Mouse (Mus musculus): ENCODE data around the gene Zfp444. TPM values are rescaled to one million over a fixed set of nuclear protein-coding genes. Genes with fewer than 3 reads are reported as not detected.

The Zfp444 gene
- polyA plus RNA-seq, 1 experiment = 20.2 TPM

DNA sequence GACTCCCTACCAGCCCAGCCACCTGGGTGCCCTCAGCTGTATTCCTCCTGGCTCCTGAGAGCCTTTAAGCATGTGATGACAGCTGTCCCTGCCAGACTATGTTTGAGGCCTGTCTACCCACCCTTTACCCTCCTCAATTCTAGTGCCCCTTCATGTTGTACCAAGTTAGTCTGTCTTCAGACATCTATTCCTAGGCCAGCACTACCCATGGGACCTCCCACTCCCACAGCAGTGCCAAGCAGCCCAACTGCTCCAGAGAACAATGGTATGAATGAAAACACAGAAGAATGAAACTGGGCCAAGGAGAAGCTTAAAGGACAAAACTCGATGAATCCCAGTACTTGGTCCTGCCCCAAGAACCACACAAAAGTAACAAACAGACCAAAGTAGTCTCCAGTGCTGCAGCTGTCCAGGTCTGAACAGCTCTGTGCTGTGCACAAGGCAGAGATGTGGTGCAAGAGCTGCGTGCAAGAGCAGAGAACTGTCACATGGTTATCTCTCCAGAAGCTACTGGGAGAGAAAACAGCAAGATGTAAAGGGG, 28.0 kb upstream of the Zfp444 start:
- no peak overlapping the region for H3K4me3 ChIP-seq (ENCODE audit: extremely low read depth, insufficient read depth, insufficient read length)
- peaks cover 5% of the 10 kb centered on the region; the same call in 1 of the 2 replicates for H3K36me3 ChIP-seq (ENCODE audit: control insufficient read depth, insufficient read depth, low read length)
- no peak for DNase-seq (ENCODE audit: low read depth in 1 of 2, low spot score in 2 of 2)
- H3K4me1 ChIP-seq (ENCODE audit: control insufficient read depth, insufficient read depth, insufficient read length) = peaks cover 10% of the 10 kb centered on the region; the same call in 1 of the 2 replicates
- H3K27ac ChIP-seq (ENCODE audit: insufficient read depth, low read length) = no peak overlapping the region
- WGBS = 65% methylated on average over 2 of the region's 2 CpGs
- no peak for TF ChIP-seq CTCF (IDR thresholded peaks at IDR 0.05; ENCODE audit: extremely low read depth, insufficient read depth, insufficient read length, insufficient replicate concordance)
- no peak for TF ChIP-seq POLR2A (IDR thresholded peaks at IDR 0.05; ENCODE audit: low read depth, low read length)
- no peaks in the 10 kb centered on the region for H3K27me3 ChIP-seq (ENCODE audit: control insufficient read depth, insufficient read depth, low read length)

DNA sequence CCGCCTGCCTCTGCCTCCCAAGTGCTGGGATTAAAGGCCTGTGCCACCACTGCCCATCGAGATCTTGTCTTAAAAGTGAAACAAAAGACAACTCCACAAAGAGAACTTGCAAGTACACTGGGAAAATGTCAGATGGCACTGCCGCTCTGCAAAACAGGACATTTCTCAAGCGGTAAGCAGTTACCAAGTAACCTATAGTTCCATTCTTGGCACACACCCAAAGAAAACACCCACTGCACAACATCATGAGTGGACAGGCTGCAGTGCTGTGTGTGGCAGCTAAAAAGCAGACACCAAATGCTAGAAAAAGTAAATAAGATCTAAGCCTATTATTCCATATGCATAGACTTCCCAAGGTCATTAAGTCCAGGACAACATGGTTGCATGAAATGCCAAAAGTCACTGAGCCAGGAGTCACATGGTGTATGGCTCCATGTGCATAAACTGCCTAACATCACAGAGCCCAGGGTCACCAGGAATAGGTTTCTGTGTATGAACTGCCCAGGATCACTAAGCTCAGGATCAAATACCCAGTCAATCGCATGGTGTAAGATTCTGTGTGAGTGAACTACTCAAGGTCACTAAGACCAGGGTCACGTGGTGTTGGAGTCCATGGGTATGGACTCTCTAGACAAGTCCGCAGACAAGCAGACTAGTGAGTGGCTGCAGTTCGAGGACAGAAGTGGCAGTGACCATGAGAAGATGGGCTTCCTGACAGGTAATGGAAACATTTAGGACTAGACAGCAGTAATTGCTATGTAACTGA, 26.4 kb upstream of the Zfp444 start:
- WGBS = 86% methylated on average over 8 of the region's 8 CpGs
- Histone ChIP-seq H3K27me3 (ENCODE audit: control insufficient read depth, insufficient read depth, low read length) (no peaks in the 10 kb centered on the region), H3K36me3 (ENCODE audit: control insufficient read depth, insufficient read depth, low read length) (peaks cover 5% of the 10 kb centered on the region; the same call in 1 of the 2 replicates), H3K27ac (ENCODE audit: insufficient read depth, low read length) (no peak overlapping the region), H3K4me3 (ENCODE audit: extremely low read depth, insufficient read depth, insufficient read length) (no peak overlapping the region), H3K4me1 (ENCODE audit: control insufficient read depth, insufficient read depth, insufficient read length) (peaks cover 12% of the 10 kb centered on the region; the same call in 1 of the 2 replicates)
- DNase-seq (ENCODE audit: low read depth in 1 of 2, low spot score in 2 of 2) = no peak
- no peak for TF ChIP-seq POLR2A (IDR thresholded peaks at IDR 0.05; ENCODE audit: low read depth, low read length)

GRCm38 (mm10) chr7:6146194-6146981, 25.6 kb upstream of the Zfp444 start:
- no peak overlapping the region for H3K27ac ChIP-seq (ENCODE audit: insufficient read depth, low read length)
- no peaks in the 10 kb centered on the region for H3K27me3 ChIP-seq (ENCODE audit: control insufficient read depth, insufficient read depth, low read length)
- H3K4me3 ChIP-seq (ENCODE audit: extremely low read depth, insufficient read depth, insufficient read length) = no peak overlapping the region
- peaks cover 20% of the 10 kb centered on the region; the same call in 1 of the 2 replicates for H3K4me1 ChIP-seq (ENCODE audit: control insufficient read depth, insufficient read depth, insufficient read length)
- 75% methylated on average over 7 of the region's 7 CpGs for whole genome bisulfite sequencing
- no peak for DNase-seq (ENCODE audit: low read depth in 1 of 2, low spot score in 2 of 2)
- TF ChIP-seq POLR2A (IDR thresholded peaks at IDR 0.05; ENCODE audit: low read depth, low read length) (no peak), CTCF (IDR thresholded peaks at IDR 0.05; ENCODE audit: extremely low read depth, insufficient read depth, insufficient read length, insufficient replicate concordance) (no peak)
- H3K36me3 ChIP-seq (ENCODE audit: control insufficient read depth, insufficient read depth, low read length) = peaks cover 5% of the 10 kb centered on the region; the same call in 1 of the 2 replicates

DNA sequence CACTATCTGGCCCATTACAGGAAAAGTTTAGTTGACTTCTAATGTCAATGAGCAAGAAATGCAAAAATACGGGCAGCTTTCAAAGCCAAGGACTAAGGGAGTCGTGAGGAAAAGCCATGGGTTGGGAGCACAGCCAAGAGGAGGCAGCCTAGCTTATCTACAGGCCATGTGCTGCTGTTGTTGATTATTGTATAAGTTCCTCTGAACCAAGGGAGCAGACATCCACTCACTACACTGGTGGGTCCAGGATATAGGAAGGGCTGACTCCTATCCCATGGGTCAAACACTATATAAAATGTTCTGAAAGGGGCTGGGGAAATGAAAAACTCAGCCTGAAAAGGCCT, 25.1 kb upstream of the Zfp444 start:
- Histone ChIP-seq H3K27ac (ENCODE audit: insufficient read depth, low read length) (no peak overlapping the region), H3K27me3 (ENCODE audit: control insufficient read depth, insufficient read depth, low read length) (no peaks in the 10 kb centered on the region), H3K4me1 (ENCODE audit: control insufficient read depth, insufficient read depth, insufficient read length) (peaks cover 23% of the 10 kb centered on the region; the same call in 1 of the 2 replicates), H3K4me3 (ENCODE audit: extremely low read depth, insufficient read depth, insufficient read length) (no peak overlapping the region), H3K36me3 (ENCODE audit: control insufficient read depth, insufficient read depth, low read length) (0 out of 2 replicates have a peak, but pooled peaks cover 2% of the 10 kb centered on the region)
- DNase-seq (ENCODE audit: low read depth in 1 of 2, low spot score in 2 of 2) = no peak
- no peak for TF ChIP-seq CTCF (IDR thresholded peaks at IDR 0.05; ENCODE audit: extremely low read depth, insufficient read depth, insufficient read length, insufficient replicate concordance)
- no peak for TF ChIP-seq POLR2A (IDR thresholded peaks at IDR 0.05; ENCODE audit: low read depth, low read length)
- WGBS = 75% methylated on average over 2 of the region's 2 CpGs

DNA sequence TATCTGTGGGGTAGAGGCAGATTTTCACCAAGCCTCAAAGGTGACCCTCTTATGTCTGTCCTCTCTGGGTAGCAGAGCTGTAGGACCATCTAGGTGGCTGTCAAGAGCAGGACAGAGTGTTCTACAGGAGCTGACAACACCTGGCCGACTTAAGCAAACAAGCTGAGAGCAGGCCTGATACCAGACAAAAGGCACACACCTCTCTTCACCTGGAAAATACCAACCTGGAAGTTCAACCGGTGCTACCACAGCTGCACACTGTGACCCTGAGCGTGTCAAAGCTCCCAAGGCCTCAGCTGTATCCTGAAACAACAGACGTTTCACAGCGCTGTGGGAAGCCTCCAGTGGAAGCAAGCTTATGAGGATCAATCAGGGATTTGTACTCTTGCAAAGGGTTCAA, 24.3 kb upstream of the Zfp444 start:
- no peak overlapping the region for H3K27ac ChIP-seq (ENCODE audit: insufficient read depth, low read length)
- no peak for TF ChIP-seq POLR2A (IDR thresholded peaks at IDR 0.05; ENCODE audit: low read depth, low read length)
- TF ChIP-seq CTCF (IDR thresholded peaks at IDR 0.05; ENCODE audit: extremely low read depth, insufficient read depth, insufficient read length, insufficient replicate concordance) = no peak
- DNase-seq (ENCODE audit: low read depth in 1 of 2, low spot score in 2 of 2) = no peak
- H3K4me3 ChIP-seq (ENCODE audit: extremely low read depth, insufficient read depth, insufficient read length) = no peak overlapping the region
- peaks cover 27% of the 10 kb centered on the region; the same call in 1 of the 2 replicates for H3K4me1 ChIP-seq (ENCODE audit: control insufficient read depth, insufficient read depth, insufficient read length)
- H3K36me3 ChIP-seq (ENCODE audit: control insufficient read depth, insufficient read depth, low read length) = no peaks in the 10 kb centered on the region
- WGBS = 78% methylated on average over 5 of the region's 5 CpGs
- H3K27me3 ChIP-seq (ENCODE audit: control insufficient read depth, insufficient read depth, low read length) = no peaks in the 10 kb centered on the region

- no peaks in the 10 kb centered on the region for H3K27me3 ChIP-seq (ENCODE audit: control insufficient read depth, insufficient read depth, low read length)
- no peaks in the 10 kb centered on the region for H3K36me3 ChIP-seq (ENCODE audit: control insufficient read depth, insufficient read depth, low read length)
- H3K27ac ChIP-seq (ENCODE audit: insufficient read depth, low read length) = no peak overlapping the region
- WGBS = 64% methylated on average over 1 of the region's 1 CpGs
- no peak overlapping the region for H3K4me3 ChIP-seq (ENCODE audit: extremely low read depth, insufficient read depth, insufficient read length)
- DNase-seq (ENCODE audit: low read depth in 1 of 2, low spot score in 2 of 2) = no peak
- peaks cover 37% of the 10 kb centered on the region; the same call in 1 of the 2 replicates for H3K4me1 ChIP-seq (ENCODE audit: control insufficient read depth, insufficient read depth, insufficient read length)
- TF ChIP-seq CTCF (IDR thresholded peaks at IDR 0.05; ENCODE audit: extremely low read depth, insufficient read depth, insufficient read length, insufficient replicate concordance) (no peak), POLR2A (IDR thresholded peaks at IDR 0.05; ENCODE audit: low read depth, low read length) (no peak)
Observed at GRCm38 (mm10) chr7:6151266-6151665, 20.8 kb upstream of the Zfp444 start.

Measured in spleen, adult 2 months (tissue).